Mouse (Mus musculus): ENCODE measurements around the gene Atp9a. TPM values are rescaled to one million over a fixed set of nuclear protein-coding genes. Genes with fewer than 3 reads are reported as not detected.

Gene Atp9a
- polyA plus RNA-seq, 1 experiment = 29.9 TPM

DNA sequence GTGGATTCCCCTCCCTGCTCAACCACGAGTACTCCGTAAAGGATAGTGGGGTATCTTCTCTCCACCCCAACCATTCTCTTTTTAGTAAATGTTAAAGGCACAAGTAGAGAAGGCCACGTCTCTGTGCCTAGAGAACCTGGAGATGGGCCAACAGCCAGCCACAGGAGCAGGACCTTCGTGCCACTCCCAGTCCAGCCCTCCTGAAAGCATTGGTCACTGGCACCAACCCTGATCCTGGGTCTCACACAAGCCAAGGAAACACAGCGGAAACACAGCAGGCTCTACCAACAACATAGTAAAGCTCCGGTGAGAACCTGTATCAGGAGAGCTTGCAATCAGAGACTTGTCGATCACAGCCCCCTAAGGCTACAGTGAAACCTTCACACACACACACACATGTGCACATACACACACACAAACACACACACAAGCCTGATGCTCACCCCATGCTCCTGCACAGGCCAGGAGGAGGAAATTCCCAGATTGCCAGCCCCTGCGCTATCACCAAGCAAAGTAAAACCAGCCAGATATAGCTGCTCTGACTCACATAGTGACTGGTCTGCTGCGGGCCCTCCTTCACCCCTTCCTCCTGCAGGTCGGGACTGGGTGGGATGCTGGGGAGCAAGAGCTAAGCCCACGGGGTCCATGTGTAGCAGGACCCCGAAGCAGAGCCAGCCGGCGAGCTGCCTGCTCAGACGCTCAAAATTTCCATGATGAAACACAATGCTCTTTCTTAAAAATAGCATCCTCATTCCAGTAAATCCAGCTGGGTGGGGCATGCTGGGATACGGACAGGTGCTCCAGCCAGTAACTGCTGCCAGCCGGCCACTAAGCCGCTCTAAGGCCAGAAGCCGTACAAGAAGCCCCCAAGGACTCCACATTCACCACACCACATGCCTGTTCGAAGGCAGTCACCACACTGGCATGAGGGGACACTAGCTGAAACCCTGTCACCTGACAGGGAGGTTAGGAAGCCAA, 29.7 kb downstream of the Atp9a start:
- H3K27me3 ChIP-seq (ENCODE audit: control insufficient read depth, insufficient read depth, low read length) = no peaks in the 10 kb centered on the region
- WGBS = 86% methylated on average over 20 of the region's 20 CpGs
- DNase-seq = no peak
- H3K4me1 ChIP-seq (replicated peaks; ENCODE audit: control insufficient read depth, insufficient read depth, low read length) = no peaks in the 10 kb centered on the region
- H3K4me3 ChIP-seq (ENCODE audit: control insufficient read depth, insufficient read depth, low read length) = no peak overlapping the region
- no peaks in the 10 kb centered on the region for H3K36me3 ChIP-seq (ENCODE audit: control insufficient read depth, insufficient read depth, low read length)
- TF ChIP-seq POLR2A (IDR thresholded peaks at IDR 0.05; ENCODE audit: control insufficient read depth, extremely low read depth, insufficient read depth, low read length, poor library complexity) = no peak
- no peak for TF ChIP-seq CTCF (IDR thresholded peaks at IDR 0.05; ENCODE audit: borderline replicate concordance, control insufficient read depth, extremely low read depth, insufficient read depth, low read length, poor library complexity)
- no peak overlapping the region for H3K27ac ChIP-seq (ENCODE audit: control insufficient read depth, insufficient read depth, low read length)

GRCm38 (mm10) chr2:168710979-168711378, 31.2 kb downstream of the Atp9a start:
- Histone ChIP-seq H3K36me3 (ENCODE audit: control insufficient read depth, insufficient read depth, low read length) (no peaks in the 10 kb centered on the region), H3K27ac (ENCODE audit: control insufficient read depth, insufficient read depth, low read length) (no peak overlapping the region), H3K4me3 (ENCODE audit: control insufficient read depth, insufficient read depth, low read length) (no peak overlapping the region), H3K27me3 (ENCODE audit: control insufficient read depth, insufficient read depth, low read length) (no peaks in the 10 kb centered on the region), H3K4me1 (replicated peaks; ENCODE audit: control insufficient read depth, insufficient read depth, low read length) (no peaks in the 10 kb centered on the region)
- 73% methylated on average over 3 of the region's 3 CpGs for WGBS
- TF ChIP-seq POLR2A (IDR thresholded peaks at IDR 0.05; ENCODE audit: control insufficient read depth, extremely low read depth, insufficient read depth, low read length, poor library complexity) (no peak), CTCF (IDR thresholded peaks at IDR 0.05; ENCODE audit: borderline replicate concordance, control insufficient read depth, extremely low read depth, insufficient read depth, low read length, poor library complexity) (no peak)
- no peak for DNase-seq

DNA sequence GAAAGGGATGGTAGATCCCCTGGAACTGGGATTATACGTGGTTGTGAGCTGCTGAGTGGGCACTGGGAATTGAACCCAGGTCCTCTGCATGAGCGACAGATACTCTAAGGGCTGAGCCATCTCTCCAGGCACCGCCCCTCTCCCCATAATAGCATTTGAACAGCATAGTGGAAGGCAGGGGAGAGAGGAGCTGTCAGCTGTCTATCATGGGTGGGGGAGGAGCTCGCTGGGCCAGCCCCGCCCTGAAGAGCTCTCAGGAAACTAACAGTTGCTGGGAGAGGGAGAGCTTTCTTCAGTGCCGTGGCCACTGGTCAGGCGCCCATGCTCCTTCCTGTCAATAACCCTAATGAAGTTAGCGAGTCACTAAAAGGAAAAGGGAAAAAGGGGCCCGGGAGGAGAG, 34.4 kb downstream of the Atp9a start:
- TF ChIP-seq CTCF (IDR thresholded peaks at IDR 0.05; ENCODE audit: borderline replicate concordance, control insufficient read depth, extremely low read depth, insufficient read depth, low read length, poor library complexity) (no peak), POLR2A (IDR thresholded peaks at IDR 0.05; ENCODE audit: control insufficient read depth, extremely low read depth, insufficient read depth, low read length, poor library complexity) (no peak)
- no peak for DNase-seq

GRCm38 (mm10) chr2:168702266-168702665, 39.9 kb downstream of the Atp9a start:
- WGBS = 87% methylated on average over 13 of the region's 13 CpGs
- DNase-seq = no peak
- H3K4me3 ChIP-seq (ENCODE audit: control insufficient read depth, insufficient read depth, low read length) = no peak overlapping the region

More for the DNA sequence above, 34.4 kb downstream of the Atp9a start:
- no peak overlapping the region for H3K4me3 ChIP-seq (ENCODE audit: control insufficient read depth, insufficient read depth, low read length)
- H3K27me3 ChIP-seq (ENCODE audit: control insufficient read depth, insufficient read depth, low read length) = no peaks in the 10 kb centered on the region
- no peaks in the 10 kb centered on the region for H3K36me3 ChIP-seq (ENCODE audit: control insufficient read depth, insufficient read depth, low read length)
- no peaks in the 10 kb centered on the region for H3K4me1 ChIP-seq (replicated peaks; ENCODE audit: control insufficient read depth, insufficient read depth, low read length)
- no peak overlapping the region for H3K27ac ChIP-seq (ENCODE audit: control insufficient read depth, insufficient read depth, low read length)
- WGBS = 74% methylated on average over 9 of the region's 9 CpGs

DNA sequence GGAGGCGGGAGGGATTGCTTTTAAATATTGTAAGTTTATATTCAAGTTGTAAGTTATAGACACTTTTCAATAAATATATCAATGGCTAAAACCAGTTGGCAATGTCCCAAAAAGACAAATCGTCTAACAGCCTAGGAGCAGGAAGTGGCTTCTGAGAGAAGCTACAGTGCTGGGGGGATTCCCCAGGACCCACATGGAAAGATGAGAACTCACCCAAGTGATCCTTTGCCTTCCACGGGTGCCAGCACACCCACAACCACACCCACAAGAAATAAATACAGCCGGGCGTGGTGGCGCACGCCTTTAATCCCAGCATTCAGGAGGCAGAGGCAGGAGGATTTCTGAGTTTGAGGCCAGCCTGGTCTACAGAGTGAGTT, 47.2 kb downstream of the Atp9a start:
- H3K27ac ChIP-seq (ENCODE audit: control insufficient read depth, insufficient read depth, low read length) = no peak overlapping the region
- no peaks in the 10 kb centered on the region for H3K36me3 ChIP-seq (ENCODE audit: control insufficient read depth, insufficient read depth, low read length)
- H3K27me3 ChIP-seq (ENCODE audit: control insufficient read depth, insufficient read depth, low read length) = no peaks in the 10 kb centered on the region
- H3K4me1 ChIP-seq (replicated peaks; ENCODE audit: control insufficient read depth, insufficient read depth, low read length) = no peaks in the 10 kb centered on the region
- no peak overlapping the region for H3K4me3 ChIP-seq (ENCODE audit: control insufficient read depth, insufficient read depth, low read length)
- no peak for DNase-seq
- 69% methylated on average over 7 of the region's 7 CpGs for WGBS
- TF ChIP-seq POLR2A (IDR thresholded peaks at IDR 0.05; ENCODE audit: control insufficient read depth, extremely low read depth, insufficient read depth, low read length, poor library complexity) (no peak), CTCF (IDR thresholded peaks at IDR 0.05; ENCODE audit: borderline replicate concordance, control insufficient read depth, extremely low read depth, insufficient read depth, low read length, poor library complexity) (no peak)

More at GRCm38 (mm10) chr2:168702266-168702665, 39.9 kb downstream of the Atp9a start:
- no peaks in the 10 kb centered on the region for H3K27me3 ChIP-seq (ENCODE audit: control insufficient read depth, insufficient read depth, low read length)
- H3K36me3 ChIP-seq (ENCODE audit: control insufficient read depth, insufficient read depth, low read length) = no peaks in the 10 kb centered on the region
- no peaks in the 10 kb centered on the region for H3K4me1 ChIP-seq (replicated peaks; ENCODE audit: control insufficient read depth, insufficient read depth, low read length)
- no peak overlapping the region for H3K27ac ChIP-seq (ENCODE audit: control insufficient read depth, insufficient read depth, low read length)
- TF ChIP-seq CTCF (IDR thresholded peaks at IDR 0.05; ENCODE audit: borderline replicate concordance, control insufficient read depth, extremely low read depth, insufficient read depth, low read length, poor library complexity) (no peak), POLR2A (IDR thresholded peaks at IDR 0.05; ENCODE audit: control insufficient read depth, extremely low read depth, insufficient read depth, low read length, poor library complexity) (no peak)

DNA sequence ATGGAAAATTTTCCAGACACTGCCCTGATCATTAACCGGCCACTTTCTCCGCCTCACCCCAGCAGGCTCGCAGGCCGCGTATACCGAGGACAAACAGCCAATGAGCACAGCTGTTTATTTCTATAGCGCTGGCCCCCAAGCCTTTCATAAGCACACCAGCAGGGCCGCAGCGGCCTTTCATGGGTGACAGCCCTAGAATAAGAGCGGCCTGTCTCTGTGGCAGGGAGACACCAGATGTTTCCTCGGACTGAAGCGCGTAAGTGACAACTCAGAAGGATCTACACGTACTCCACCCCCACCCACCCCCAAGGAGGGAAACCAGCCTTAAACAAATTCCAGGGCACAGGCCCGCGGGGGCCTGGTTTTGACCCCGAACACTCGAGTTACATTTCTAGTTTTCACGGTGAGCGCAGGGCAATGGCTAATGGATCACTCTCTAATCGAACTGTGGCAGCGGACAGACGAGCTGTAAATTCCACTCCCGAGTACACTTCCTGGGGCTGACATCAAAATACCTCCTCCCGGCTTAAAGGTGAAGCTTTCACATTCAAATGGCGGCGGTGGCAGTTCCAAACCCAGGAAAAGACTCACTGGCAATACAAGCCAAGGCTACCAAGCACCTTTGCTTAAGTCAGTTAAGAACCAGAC, 47.7 kb downstream of the Atp9a start:
- H3K36me3 ChIP-seq (ENCODE audit: control insufficient read depth, insufficient read depth, low read length) = no peaks in the 10 kb centered on the region
- H3K27ac ChIP-seq (ENCODE audit: control insufficient read depth, insufficient read depth, low read length) = no peak overlapping the region
- DNase-seq = no peak
- H3K4me1 ChIP-seq (replicated peaks; ENCODE audit: control insufficient read depth, insufficient read depth, low read length) = no peaks in the 10 kb centered on the region
- no peaks in the 10 kb centered on the region for H3K27me3 ChIP-seq (ENCODE audit: control insufficient read depth, insufficient read depth, low read length)
- 88% methylated on average over 27 of the region's 27 CpGs for WGBS
- TF ChIP-seq CTCF (IDR thresholded peaks at IDR 0.05; ENCODE audit: borderline replicate concordance, control insufficient read depth, extremely low read depth, insufficient read depth, low read length, poor library complexity) (no peak), POLR2A (IDR thresholded peaks at IDR 0.05; ENCODE audit: control insufficient read depth, extremely low read depth, insufficient read depth, low read length, poor library complexity) (no peak)
- H3K4me3 ChIP-seq (ENCODE audit: control insufficient read depth, insufficient read depth, low read length) = no peak overlapping the region

Data from thymus, adult 2 months (tissue).